Mouse (Mus musculus) T-cell, adult 2 months (primary cell): ENCODE results near the gene Cdc25a.

Source experiments
- DNase-seq: peaks from one replicate; pipeline ENCODE4 v3.0.0; 2022; ENCODE audit warnings: low spot score

Gene Cdc25a

GRCm38 (mm10) chr9:109932756-109933375 is 57.5 kb downstream of the Cdc25a start:
- peak; percentile 12 for DNase-seq

- DNase-seq, result no peak
Measured at GRCm38 (mm10) chr9:109939401-109939800, 64.0 kb downstream of the Cdc25a start.

GRCm38 (mm10) chr9:109942796-109943195 is 67.4 kb downstream of the Cdc25a start:
- DNase-seq, result no peak
